Mouse (Mus musculus) thymus, postnatal 0 days (tissue): ENCODE results near the gene Fam69a. TPM values are rescaled to one million over a fixed set of nuclear protein-coding genes. Genes with fewer than 3 reads are reported as not detected.
A peak's percentile ranks its signal among the peaks of the same experiment; 100 is the strongest.
"Not testable (repeated sequence)": the region's sequence is repeated elsewhere in the genome, so short reads cannot be mapped to it uniquely, and the experiment has no call there.

Source experiments
- DNase-seq: peaks from one replicate; pipeline ENCODE4 v3.0.0-alpha.2; 2015; ENCODE audit warnings: low spot score
- polyA plus RNA-seq: library from polyadenylated mRNA; unstranded; fragments of >200 nt; fragmentation: Nextera tagmentation; extraction: Ambion mirVana; gene quantifications from 2 replicates; pipeline ENCODE4 v1.2.1, GENCODE M21; 2015

Fam69a gene
- polyA plus RNA-seq, 1 experiment from 2014 or later, result 38.3 TPM

GRCm38 (mm10) chr5:107947548-107947947 lies 39.3 kb downstream of the Fam69a start:
- no peak for DNase-seq

GRCm38 (mm10) chr5:107946475-107946874 lies 40.4 kb downstream of the Fam69a start:
- no peak for DNase-seq

GRCm38 (mm10) chr5:107943526-107943925 lies 43.4 kb downstream of the Fam69a start:
- DNase-seq, result no peak

GRCm38 (mm10) chr5:107942941-107943340 lies 43.9 kb downstream of the Fam69a start:
- no peak for DNase-seq

- DNase-seq, result no peak
Measured at GRCm38 (mm10) chr5:107941222-107941621, 45.7 kb downstream of the Fam69a start.

- no peak for DNase-seq
Measured at GRCm38 (mm10) chr5:107939701-107940100, 47.2 kb downstream of the Fam69a start.

- DNase-seq, result no peak
Measured at GRCm38 (mm10) chr5:107938886-107939285, 48.0 kb downstream of the Fam69a start.

GRCm38 (mm10) chr5:107938483-107938882 lies 48.4 kb downstream of the Fam69a start:
- DNase-seq, result not testable (repeated sequence)

- DNase-seq, result no peak
Measured at GRCm38 (mm10) chr5:107936625-107937389, 50.1 kb downstream of the Fam69a start.

- DNase-seq, result no peak
Measured at GRCm38 (mm10) chr5:107934770-107935543, 51.9 kb downstream of the Fam69a start.

- peak; percentile 24 for DNase-seq
Measured at GRCm38 (mm10) chr5:107933202-107933974, 53.5 kb downstream of the Fam69a start.

- DNase-seq, result peak; percentile 16
Measured at GRCm38 (mm10) chr5:107932556-107932955, 54.3 kb downstream of the Fam69a start.

GRCm38 (mm10) chr5:107926550-107927249 lies 60.2 kb downstream of the Fam69a start:
- DNase-seq, result peak; percentile 83

GRCm38 (mm10) chr5:107924564-107924963 lies 62.3 kb downstream of the Fam69a start:
- no peak for DNase-seq

- no peak for DNase-seq
Measured at GRCm38 (mm10) chr5:107922836-107923235, 64.0 kb downstream of the Fam69a start.

- DNase-seq, result peak; percentile 81
Measured at GRCm38 (mm10) chr5:107921400-107922252, 65.3 kb downstream of the Fam69a start.

- DNase-seq, result no peak
Measured at GRCm38 (mm10) chr5:107915280-107915679, 71.6 kb downstream of the Fam69a start.

GRCm38 (mm10) chr5:107911012-107911411 lies 75.9 kb downstream of the Fam69a start:
- DNase-seq, result no peak

GRCm38 (mm10) chr5:107910084-107910616 lies 76.7 kb downstream of the Fam69a start:
- DNase-seq, result no peak

GRCm38 (mm10) chr5:107909668-107910067 lies 77.2 kb downstream of the Fam69a start:
- DNase-seq, result no peak
